Mouse (Mus musculus): ENCODE measurements around the gene Apol6. TPM values are rescaled to one million over a fixed set of nuclear protein-coding genes. Genes with fewer than 3 reads are reported as not detected.

Apol6 gene
- polyA plus RNA-seq, 1 experiment from 2014 or later, result not detected

DNA sequence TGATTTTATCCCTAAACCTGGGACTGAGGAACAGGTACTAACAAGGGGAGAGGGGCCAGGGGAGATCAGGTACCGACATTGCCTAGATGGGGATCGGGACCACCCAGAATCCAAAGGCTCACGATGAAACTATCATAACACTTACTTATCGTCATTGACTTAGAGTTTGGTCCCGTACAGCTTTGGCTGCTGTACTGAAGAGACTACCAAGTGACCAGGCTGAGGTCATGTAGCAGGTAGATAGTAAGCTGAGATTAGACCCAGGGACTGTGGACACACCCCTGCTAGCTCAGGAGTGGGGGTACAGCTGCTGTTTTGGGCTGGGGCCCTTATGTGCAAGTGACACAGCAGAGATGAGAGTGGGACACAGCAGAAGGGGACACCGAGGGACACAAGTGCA lies 28.0 kb upstream of the Apol6 start:
- Histone ChIP-seq H3K4me3 (ENCODE audit: low read depth, low read length) (no peak overlapping the region), H3K27ac (ENCODE audit: low read depth, low read length) (no peak overlapping the region), H3K4me2 (no peak overlapping the region), H3K27me3 (ENCODE audit: control insufficient read depth, insufficient read depth, low read length) (no peaks in the 10 kb centered on the region), H3K9ac (ENCODE audit: low read length) (no peak overlapping the region), H3K4me1 (ENCODE audit: control insufficient read depth, insufficient read depth, low read length) (no peaks in the 10 kb centered on the region; the same call in 1 of the 2 replicates), H3K9me3 (ENCODE audit: control insufficient read depth, low read length) (no peaks in the 10 kb centered on the region), H3K36me3 (ENCODE audit: control insufficient read depth, insufficient read depth, low read length) (no peaks in the 10 kb centered on the region)
- ATAC-seq (ENCODE audit: low FRiP score), result no peak
- WGBS, result 94% methylated on average over 6 of the region's 6 CpGs
- DNase-seq (ENCODE audit: low spot score, missing footprints), result no peak

DNA sequence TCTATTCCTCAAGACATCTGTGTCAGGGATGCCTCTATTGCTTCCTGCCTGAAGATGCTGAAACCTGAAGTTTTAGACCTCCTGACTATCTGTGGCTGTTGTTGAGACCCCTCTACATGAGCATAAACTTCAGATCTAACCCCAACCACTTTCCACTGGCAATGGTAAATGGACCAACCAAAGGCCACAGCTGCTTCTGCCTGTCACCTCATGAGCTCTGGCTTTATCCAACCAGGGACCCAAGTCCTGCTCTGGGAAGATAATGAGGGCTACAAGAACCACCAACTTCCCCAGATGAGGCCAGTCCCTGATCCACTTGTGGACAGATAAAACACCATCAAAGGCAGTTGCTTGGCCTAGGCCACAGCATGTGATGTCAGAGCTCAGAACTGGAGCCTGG lies 26.6 kb upstream of the Apol6 start:
- ATAC-seq (ENCODE audit: low FRiP score) (no peak), DNase-seq (ENCODE audit: low spot score, missing footprints) (no peak)
- Histone ChIP-seq H3K9ac (ENCODE audit: low read length) (no peak overlapping the region), H3K27ac (ENCODE audit: low read depth, low read length) (no peak overlapping the region), H3K4me2 (no peak overlapping the region), H3K4me1 (ENCODE audit: control insufficient read depth, insufficient read depth, low read length) (no peaks in the 10 kb centered on the region; the same call in 1 of the 2 replicates), H3K36me3 (ENCODE audit: control insufficient read depth, insufficient read depth, low read length) (no peaks in the 10 kb centered on the region), H3K27me3 (ENCODE audit: control insufficient read depth, insufficient read depth, low read length) (no peaks in the 10 kb centered on the region), H3K9me3 (ENCODE audit: control insufficient read depth, low read length) (no peaks in the 10 kb centered on the region), H3K4me3 (ENCODE audit: low read depth, low read length) (no peak overlapping the region)

DNA sequence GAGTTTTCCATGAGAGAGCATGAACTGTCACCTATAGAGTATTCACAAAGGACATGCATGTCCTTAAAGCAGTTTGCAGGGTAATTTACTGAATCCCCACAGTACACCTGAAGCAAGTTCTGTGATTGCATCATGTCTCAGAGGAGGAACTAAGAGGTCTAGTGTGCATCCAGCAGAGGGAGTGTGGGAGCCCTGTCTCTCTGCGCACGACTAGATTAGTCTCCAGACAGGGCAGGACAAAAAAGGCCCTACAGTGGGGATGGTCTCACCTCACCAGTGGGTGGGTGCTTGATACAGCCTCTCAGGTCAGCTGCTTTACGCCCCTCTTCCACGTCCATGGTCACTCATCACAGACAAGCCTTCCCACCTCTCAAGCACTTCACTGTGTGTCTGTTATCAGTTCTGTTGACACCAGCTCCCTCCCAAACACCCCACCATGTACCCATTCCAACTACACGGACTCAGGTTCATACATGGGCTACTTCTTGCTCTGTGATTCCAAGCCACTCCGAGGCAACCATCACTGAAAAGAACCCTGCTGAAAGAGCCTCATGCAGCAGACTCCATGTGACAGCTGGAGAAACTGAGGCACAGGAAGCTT lies 25.7 kb upstream of the Apol6 start:
- Histone ChIP-seq H3K27ac (ENCODE audit: low read depth, low read length) (no peak overlapping the region), H3K27me3 (ENCODE audit: control insufficient read depth, insufficient read depth, low read length) (no peaks in the 10 kb centered on the region), H3K36me3 (ENCODE audit: control insufficient read depth, insufficient read depth, low read length) (no peaks in the 10 kb centered on the region), H3K9me3 (ENCODE audit: control insufficient read depth, low read length) (no peaks in the 10 kb centered on the region), H3K4me2 (no peak overlapping the region), H3K4me3 (ENCODE audit: low read depth, low read length) (no peak overlapping the region), H3K4me1 (ENCODE audit: control insufficient read depth, insufficient read depth, low read length) (no peaks in the 10 kb centered on the region; the same call in 1 of the 2 replicates), H3K9ac (ENCODE audit: low read length) (no peak overlapping the region)
- 67% methylated on average over 6 of the region's 6 CpGs for WGBS
- ATAC-seq (ENCODE audit: low FRiP score) (no peak), DNase-seq (ENCODE audit: low spot score, missing footprints) (no peak)

DNA sequence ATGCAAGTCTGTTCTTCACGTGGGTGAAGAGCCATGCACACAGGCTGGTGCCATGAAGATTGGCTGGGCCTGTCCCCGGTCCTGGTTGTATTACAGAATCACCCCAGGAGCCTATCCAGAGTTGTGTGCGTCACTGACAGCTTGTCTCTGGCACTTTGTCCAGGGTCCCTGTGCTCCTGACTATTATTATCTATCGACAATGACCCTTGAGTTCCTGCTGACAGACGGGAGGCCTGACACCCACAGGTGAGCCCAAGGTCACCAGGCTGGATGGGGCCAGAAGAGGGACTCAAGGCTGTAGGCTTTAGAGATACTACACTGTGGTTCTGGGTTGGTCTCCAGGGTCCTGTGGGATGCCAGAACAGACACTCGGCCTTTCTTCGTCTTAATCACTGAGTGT lies 25.0 kb upstream of the Apol6 start:
- Histone ChIP-seq H3K4me3 (ENCODE audit: low read depth, low read length) (no peak overlapping the region), H3K9ac (ENCODE audit: low read length) (no peak overlapping the region), H3K4me2 (no peak overlapping the region), H3K9me3 (ENCODE audit: control insufficient read depth, low read length) (no peaks in the 10 kb centered on the region), H3K4me1 (ENCODE audit: control insufficient read depth, insufficient read depth, low read length) (no peaks in the 10 kb centered on the region), H3K36me3 (ENCODE audit: control insufficient read depth, insufficient read depth, low read length) (no peaks in the 10 kb centered on the region), H3K27me3 (ENCODE audit: control insufficient read depth, insufficient read depth, low read length) (no peaks in the 10 kb centered on the region), H3K27ac (ENCODE audit: low read depth, low read length) (no peak overlapping the region)
- no peak for ATAC-seq (ENCODE audit: low FRiP score)
- 88% methylated on average over 7 of the region's 7 CpGs for WGBS
- DNase-seq (ENCODE audit: low spot score, missing footprints), result no peak

DNA sequence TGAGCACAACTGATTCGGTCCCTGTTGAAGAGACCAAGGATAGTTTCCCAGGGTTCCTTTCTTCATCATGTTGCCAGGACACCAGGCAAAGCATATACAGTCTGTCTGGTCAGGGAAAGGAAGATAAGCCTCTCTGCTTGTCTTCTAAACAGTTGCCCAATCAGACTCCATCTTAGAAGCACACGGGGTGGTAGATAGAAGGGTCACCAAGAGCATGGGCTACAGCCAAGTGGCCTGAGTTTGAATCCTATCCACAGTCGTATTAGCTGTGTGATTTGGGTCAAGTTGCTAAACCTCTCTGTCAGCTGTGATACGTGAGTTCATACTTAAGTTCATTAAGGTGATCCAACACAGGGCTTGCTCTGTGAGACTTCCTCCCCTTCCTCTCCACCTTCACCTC lies 24.4 kb upstream of the Apol6 start:
- Histone ChIP-seq H3K36me3 (ENCODE audit: control insufficient read depth, insufficient read depth, low read length) (no peaks in the 10 kb centered on the region), H3K9ac (ENCODE audit: low read length) (no peak overlapping the region), H3K27ac (ENCODE audit: low read depth, low read length) (no peak overlapping the region), H3K4me2 (no peak overlapping the region), H3K4me3 (ENCODE audit: low read depth, low read length) (no peak overlapping the region), H3K9me3 (ENCODE audit: control insufficient read depth, low read length) (no peaks in the 10 kb centered on the region), H3K27me3 (ENCODE audit: control insufficient read depth, insufficient read depth, low read length) (no peaks in the 10 kb centered on the region), H3K4me1 (ENCODE audit: control insufficient read depth, insufficient read depth, low read length) (no peaks in the 10 kb centered on the region)
- DNase-seq (ENCODE audit: low spot score, missing footprints) (no peak), ATAC-seq (ENCODE audit: low FRiP score) (no peak)
- WGBS, result 82% methylated on average over 4 of the region's 4 CpGs

DNA sequence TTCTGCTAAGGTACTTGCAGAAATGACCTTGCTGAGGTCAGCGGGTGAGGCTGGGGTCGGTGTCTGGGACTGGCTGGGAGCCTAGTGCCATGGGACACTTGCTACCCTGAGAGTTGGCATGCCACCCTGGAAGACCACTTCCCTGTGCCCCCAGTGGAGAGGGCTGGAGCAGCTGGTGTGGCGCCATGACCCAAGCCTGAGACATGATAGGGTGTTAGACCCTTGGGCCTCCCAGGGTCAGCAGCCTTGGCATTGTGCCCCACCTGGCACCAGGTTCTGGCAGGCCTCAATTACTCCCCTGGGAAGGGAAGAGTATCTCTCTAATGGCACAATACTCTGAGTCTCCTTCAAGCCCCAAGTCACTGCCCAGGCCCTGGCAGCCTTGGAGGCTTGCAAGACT lies 23.5 kb upstream of the Apol6 start:
- H3K27me3 ChIP-seq (ENCODE audit: control insufficient read depth, insufficient read depth, low read length), result no peaks in the 10 kb centered on the region
- ATAC-seq (ENCODE audit: low FRiP score), result no peak
- H3K4me3 ChIP-seq (ENCODE audit: low read depth, low read length), result no peak overlapping the region
- H3K9ac ChIP-seq (ENCODE audit: low read length), result no peak overlapping the region
- no peak for DNase-seq (ENCODE audit: low spot score, missing footprints)
- H3K27ac ChIP-seq (ENCODE audit: low read depth, low read length), result no peak overlapping the region
- H3K4me1 ChIP-seq (ENCODE audit: control insufficient read depth, insufficient read depth, low read length), result peaks cover 4% of the 10 kb centered on the region; the same call in 1 of the 2 replicates
- H3K4me2 ChIP-seq, result no peak overlapping the region
- no peaks in the 10 kb centered on the region for H3K9me3 ChIP-seq (ENCODE audit: control insufficient read depth, low read length)
- WGBS, result 95% methylated on average over 3 of the region's 3 CpGs
- no peaks in the 10 kb centered on the region for H3K36me3 ChIP-seq (ENCODE audit: control insufficient read depth, insufficient read depth, low read length)

DNA sequence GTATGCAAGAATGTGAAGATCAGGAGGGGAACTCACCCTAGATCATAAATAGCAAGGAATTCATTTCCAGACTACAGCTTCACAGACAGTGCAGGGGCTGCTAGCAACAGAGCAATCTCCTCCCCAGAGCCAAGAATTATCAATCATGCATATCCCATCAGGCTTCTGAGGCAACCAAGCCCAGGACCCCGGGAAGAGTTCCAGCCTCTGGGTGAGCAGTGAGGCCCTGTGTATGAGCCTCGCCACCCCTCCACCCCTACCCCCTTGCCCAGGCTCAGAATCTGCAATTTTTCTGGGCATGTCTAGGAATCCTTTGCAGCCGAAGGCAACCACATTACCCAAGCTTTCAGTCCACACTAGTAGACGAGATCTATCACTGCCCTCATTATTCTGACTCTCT lies 22.7 kb upstream of the Apol6 start:
- Histone ChIP-seq H3K9me3 (ENCODE audit: control insufficient read depth, low read length) (no peaks in the 10 kb centered on the region), H3K36me3 (ENCODE audit: control insufficient read depth, insufficient read depth, low read length) (no peaks in the 10 kb centered on the region), H3K4me2 (no peak overlapping the region), H3K4me1 (ENCODE audit: control insufficient read depth, insufficient read depth, low read length) (peaks cover 5% of the 10 kb centered on the region; the same call in 1 of the 2 replicates), H3K9ac (ENCODE audit: low read length) (no peak overlapping the region), H3K27ac (ENCODE audit: low read depth, low read length) (no peak overlapping the region), H3K27me3 (ENCODE audit: control insufficient read depth, insufficient read depth, low read length) (no peaks in the 10 kb centered on the region), H3K4me3 (ENCODE audit: low read depth, low read length) (no peak overlapping the region)
- WGBS, result 84% methylated on average over 4 of the region's 4 CpGs
- no peak for ATAC-seq (ENCODE audit: low FRiP score)
- no peak for DNase-seq (ENCODE audit: low spot score, missing footprints)

DNA sequence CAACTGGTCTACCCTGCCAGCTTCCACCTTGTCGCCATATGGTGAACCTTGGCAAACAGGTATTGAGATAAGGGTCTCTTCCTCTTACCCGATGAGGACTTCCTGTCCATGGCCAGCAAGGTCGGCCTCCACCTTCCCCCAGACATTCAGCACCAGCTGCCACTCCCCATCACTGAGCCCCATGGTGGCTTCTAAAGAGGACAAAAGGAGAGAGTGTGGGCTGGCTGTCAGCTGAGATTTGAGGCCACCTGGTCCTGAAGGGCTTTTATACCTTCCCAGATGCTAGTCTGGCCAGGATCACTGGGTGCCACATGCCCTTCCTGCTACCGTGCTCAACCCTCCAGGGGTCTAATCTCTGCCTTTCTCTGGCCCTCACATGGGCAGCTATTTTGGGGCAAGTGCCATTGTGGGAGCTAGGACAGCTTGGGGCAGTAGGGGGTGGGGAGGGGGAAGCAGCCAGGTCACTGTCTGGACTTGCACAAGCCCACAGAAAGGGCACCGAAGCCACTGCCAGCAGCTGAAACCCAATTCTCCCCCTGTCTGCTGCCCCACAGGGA lies 22.1 kb upstream of the Apol6 start:
- no peak for ATAC-seq (ENCODE audit: low FRiP score)
- H3K4me1 ChIP-seq (ENCODE audit: control insufficient read depth, insufficient read depth, low read length), result peaks cover 5% of the 10 kb centered on the region; the same call in 1 of the 2 replicates
- no peak for DNase-seq (ENCODE audit: low spot score, missing footprints)
- H3K27ac ChIP-seq (ENCODE audit: low read depth, low read length), result no peak overlapping the region
- WGBS, result 78% methylated on average over 5 of the region's 5 CpGs
- no peaks in the 10 kb centered on the region for H3K27me3 ChIP-seq (ENCODE audit: control insufficient read depth, insufficient read depth, low read length)
- H3K4me3 ChIP-seq (ENCODE audit: low read depth, low read length), result no peak overlapping the region
- H3K4me2 ChIP-seq, result no peak overlapping the region
- no peaks in the 10 kb centered on the region for H3K36me3 ChIP-seq (ENCODE audit: control insufficient read depth, insufficient read depth, low read length)
- no peaks in the 10 kb centered on the region for H3K9me3 ChIP-seq (ENCODE audit: control insufficient read depth, low read length)
- H3K9ac ChIP-seq (ENCODE audit: low read length), result no peak overlapping the region

DNA sequence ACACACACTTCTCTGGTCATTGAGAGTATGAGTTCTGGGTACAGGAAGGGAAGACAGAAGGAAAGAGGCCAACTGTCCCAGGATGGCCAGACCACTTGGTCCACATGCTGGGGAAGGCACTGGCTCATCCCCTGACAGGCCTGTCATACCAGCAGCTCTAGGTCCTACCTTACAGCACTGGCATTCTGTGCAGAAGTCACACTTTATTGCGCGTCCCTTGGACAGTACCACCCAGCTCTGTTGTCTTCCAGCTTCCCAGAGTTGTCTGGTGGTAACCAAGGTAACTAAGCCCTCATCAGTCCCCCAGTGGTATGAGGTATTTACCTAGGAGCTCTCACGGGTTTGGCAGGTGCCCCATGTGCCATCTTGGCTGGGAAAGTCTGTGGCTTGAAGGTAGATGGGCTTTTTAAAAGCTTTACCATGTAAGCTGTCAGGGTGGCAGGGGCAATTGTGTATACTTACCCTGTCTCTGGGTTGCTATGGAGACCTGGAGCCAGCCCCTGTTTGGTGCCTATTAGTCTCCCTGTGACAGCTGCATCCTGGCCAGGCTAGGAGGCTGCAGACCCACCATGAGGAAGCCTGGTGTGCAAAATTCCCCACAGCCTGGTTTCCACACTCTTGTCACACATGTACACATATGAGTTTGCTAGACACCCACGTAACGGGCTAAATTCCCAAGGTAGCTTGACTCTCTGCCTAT lies 18.5 kb upstream of the Apol6 start:
- DNase-seq (ENCODE audit: low spot score, missing footprints), result peak; percentile 83
- Histone ChIP-seq H3K9ac (ENCODE audit: low read length) (no peak overlapping the region), H3K4me3 (ENCODE audit: low read depth, low read length) (no peak overlapping the region), H3K27me3 (ENCODE audit: control insufficient read depth, insufficient read depth, low read length) (no peaks in the 10 kb centered on the region), H3K4me2 (no peak overlapping the region), H3K4me1 (ENCODE audit: control insufficient read depth, insufficient read depth, low read length) (peaks cover 5% of the 10 kb centered on the region; the same call in 1 of the 2 replicates), H3K9me3 (ENCODE audit: control insufficient read depth, low read length) (no peaks in the 10 kb centered on the region), H3K36me3 (ENCODE audit: control insufficient read depth, insufficient read depth, low read length) (no peaks in the 10 kb centered on the region), H3K27ac (ENCODE audit: low read depth, low read length) (no peak overlapping the region)
- ATAC-seq (ENCODE audit: low FRiP score), result no peak
- 56% methylated on average over 5 of the region's 5 CpGs for WGBS
